Mouse (Mus musculus) limb, embryonic 11.5 days (tissue): ENCODE measurements around the gene Axin2. TPM values are rescaled to one million over a fixed set of nuclear protein-coding genes. Genes with fewer than 3 reads are reported as not detected.
"Not testable (repeated sequence)": the region's sequence is repeated elsewhere in the genome, so short reads cannot be mapped to it uniquely, and the experiment has no call there.

Source experiments
- ATAC-seq: fragments of 200-750 bp; cut with Nextera tagmentation; 2 replicates; pipeline ENCODE4 v1.8.0; 2017; ENCODE audit warnings: low read depth; ENCODE audit not compliant: insufficient number of reproducible peaks, low FRiP score, low TSS enrichment
- DNase-seq: peaks from one replicate; pipeline ENCODE4 v3.0.0-alpha.2; 2015; ENCODE audit warnings: low spot score
- H3K27ac ChIP-seq: fragments of 300-500 bp; sonication (generic); replicated peaks from 2 replicates; pipeline ENCODE4 v1.5.1; 2014; ENCODE audit warnings: low read depth, mild to moderate bottlenecking, low read length
- H3K27me3 ChIP-seq: fragments of 300-500 bp; sonication (generic); 2 replicates; pipeline ENCODE4 v1.6.1; 2014; ENCODE audit warnings: mild to moderate bottlenecking, low read length, mixed read lengths; ENCODE audit not compliant: control insufficient read depth, insufficient read depth
- H3K36me3 ChIP-seq: fragments of 300-500 bp; sonication (generic); 2 replicates; pipeline ENCODE4 v1.6.1; 2014; ENCODE audit warnings: mild to moderate bottlenecking, low read length, moderate library complexity, mixed read lengths; ENCODE audit not compliant: control insufficient read depth, insufficient read depth
- H3K4me1 ChIP-seq: fragments of 300-500 bp; sonication (generic); 2 replicates; pipeline ENCODE4 v1.6.1; 2014; ENCODE audit warnings: low read length, mixed read lengths; ENCODE audit not compliant: control insufficient read depth, insufficient read depth
- H3K4me2 ChIP-seq: fragments of 300-500 bp; sonication (generic); 2 replicates; pipeline ENCODE4 v1.6.1; 2014; ENCODE audit warnings: low read depth, mild to moderate bottlenecking, moderate library complexity; ENCODE audit not compliant: severe bottlenecking
- H3K4me3 ChIP-seq: fragments of 300-500 bp; sonication (generic); 2 replicates; pipeline ENCODE4 v1.5.1; 2014; ENCODE audit warnings: low read depth, low read length
- H3K9ac ChIP-seq: fragments of 300-500 bp; sonication (generic); 2 replicates; pipeline ENCODE4 v1.6.1; 2014; ENCODE audit warnings: mild to moderate bottlenecking, low read length
- H3K9me3 ChIP-seq: fragments of 300-500 bp; sonication (generic); 2 replicates; pipeline ENCODE4 v1.6.1; 2016; ENCODE audit warnings: low read length; ENCODE audit not compliant: control insufficient read depth
- WGBS: fragments of 180-500 bp; shearing (Covaris S2); extraction: QIAGEN DNeasy Blood & Tissue Kit; methylation state at CpG from one replicate; pipeline ENCODE4 v1.1.7; 2014; 5-methylcytosine and 5-hydroxymethylcytosine counted together
- polyA plus RNA-seq: library from polyadenylated mRNA; unstranded; fragments of >200 nt; fragmentation: Nextera tagmentation; extraction: Ambion mirVana; gene quantifications from 2 replicates; pipeline ENCODE4 v1.2.1, GENCODE M21; 2014

Gene Axin2
- polyA plus RNA-seq, result 15.4 and 15.8 TPM in 2 replicates

GRCm38 (mm10) chr11:108920158-108920635 lies at the start of gene Axin2:
Axin2 (plus strand) TSS chr11:108920349.
- peak within 1 kb of the TSS; percentile 83 for H3K4me2 ChIP-seq
- under 1% methylated on average over 53 of the region's 53 CpGs for WGBS
- H3K9me3 ChIP-seq, result no peaks in the 10 kb centered on the region
- ATAC-seq, result peak; percentile 83
- peak; percentile 95 for DNase-seq
- peaks cover 29% of the 10 kb centered on the region for H3K4me1 ChIP-seq
- peak within 1 kb of the TSS; percentile 95 for H3K9ac ChIP-seq
- peak within 1 kb of the TSS; percentile 93 for H3K4me3 ChIP-seq
- H3K27me3 ChIP-seq, result no peaks in the 10 kb centered on the region
- peak within 1 kb of the TSS; percentile 99 for H3K27ac ChIP-seq
- H3K36me3 ChIP-seq, result no peaks in the 10 kb centered on the region

- not testable (repeated sequence) for H3K27me3 ChIP-seq, H3K4me2 ChIP-seq, H3K4me3 ChIP-seq, H3K9ac ChIP-seq, H3K36me3 ChIP-seq, DNase-seq, ATAC-seq, H3K9me3 ChIP-seq, H3K27ac ChIP-seq, H3K4me1 ChIP-seq
- 90% methylated on average over 1 of the region's 1 CpGs for WGBS
These were observed 48.9 kb upstream of the Axin2 start for GRCm38 (mm10) chr11:108871284-108871683.

GRCm38 (mm10) chr11:108871748-108872147 lies 48.4 kb upstream of the Axin2 start:
- ATAC-seq, result no peak
- no peak overlapping the region for H3K9ac ChIP-seq
- H3K27ac ChIP-seq, result no peak overlapping the region
- 95% methylated on average over 3 of the region's 3 CpGs for WGBS
- H3K4me1 ChIP-seq, result no peaks in the 10 kb centered on the region
- H3K4me2 ChIP-seq, result no peak overlapping the region
- no peaks in the 10 kb centered on the region for H3K27me3 ChIP-seq
- no peaks in the 10 kb centered on the region for H3K9me3 ChIP-seq
- no peaks in the 10 kb centered on the region for H3K36me3 ChIP-seq
- H3K4me3 ChIP-seq, result no peak overlapping the region
- DNase-seq, result no peak

- ATAC-seq, result no peak
- no peaks in the 10 kb centered on the region for H3K9me3 ChIP-seq
- 72% methylated on average over 7 of the region's 7 CpGs for WGBS
- no peak overlapping the region for H3K9ac ChIP-seq
- H3K36me3 ChIP-seq, result no peaks in the 10 kb centered on the region
- H3K4me3 ChIP-seq, result no peak overlapping the region
- no peak for DNase-seq
- H3K4me2 ChIP-seq, result no peak overlapping the region
- no peak overlapping the region for H3K27ac ChIP-seq
- peaks cover 3% of the 10 kb centered on the region; the same call in 1 of the 2 replicates for H3K4me1 ChIP-seq
- no peaks in the 10 kb centered on the region for H3K27me3 ChIP-seq
These were observed 43.4 kb upstream of the Axin2 start for GRCm38 (mm10) chr11:108876633-108877205.

- H3K36me3 ChIP-seq, result no peaks in the 10 kb centered on the region
- no peak overlapping the region for H3K4me3 ChIP-seq
- ATAC-seq (no peak), DNase-seq (no peak)
- H3K9me3 ChIP-seq, result no peaks in the 10 kb centered on the region
- H3K27me3 ChIP-seq, result no peaks in the 10 kb centered on the region
- H3K27ac ChIP-seq, result no peak overlapping the region
- peaks cover 8% of the 10 kb centered on the region for H3K4me1 ChIP-seq
- H3K9ac ChIP-seq, result no peak overlapping the region
- 75% methylated on average over 5 of the region's 5 CpGs for WGBS
- H3K4me2 ChIP-seq, result no peak overlapping the region
These were observed 42.6 kb upstream of the Axin2 start for GRCm38 (mm10) chr11:108877520-108877919.

- Histone ChIP-seq H3K9me3 (no peaks in the 10 kb centered on the region), H3K4me2 (no peak overlapping the region), H3K27me3 (no peaks in the 10 kb centered on the region), H3K27ac (no peak overlapping the region), H3K36me3 (no peaks in the 10 kb centered on the region), H3K4me1 (peaks cover 8% of the 10 kb centered on the region), H3K4me3 (no peak overlapping the region), H3K9ac (no peak overlapping the region)
- 84% methylated on average over 4 of the region's 4 CpGs for WGBS
- DNase-seq (no peak), ATAC-seq (no peak)
These were observed 39.6 kb upstream of the Axin2 start for GRCm38 (mm10) chr11:108880546-108880945.

- Histone ChIP-seq H3K9ac (no peak overlapping the region), H3K4me3 (no peak overlapping the region), H3K4me2 (no peak overlapping the region), H3K36me3 (no peaks in the 10 kb centered on the region), H3K27ac (peak overlapping the region; percentile 42; the same call in 1 of the 2 replicates), H3K27me3 (no peaks in the 10 kb centered on the region), H3K9me3 (no peaks in the 10 kb centered on the region), H3K4me1 (peaks cover 8% of the 10 kb centered on the region)
- 40% methylated on average over 5 of the region's 5 CpGs for WGBS
- DNase-seq (peak; percentile 71), ATAC-seq (no peak)
These were observed 38.5 kb upstream of the Axin2 start for GRCm38 (mm10) chr11:108881662-108882061.

- no peaks in the 10 kb centered on the region for H3K36me3 ChIP-seq
- H3K4me3 ChIP-seq, result no peak overlapping the region
- no peaks in the 10 kb centered on the region for H3K9me3 ChIP-seq
- ATAC-seq (no peak), DNase-seq (no peak)
- 55% methylated on average over 19 of the region's 19 CpGs for WGBS
- H3K27me3 ChIP-seq, result no peaks in the 10 kb centered on the region
- H3K4me1 ChIP-seq, result peaks cover 11% of the 10 kb centered on the region
- no peak overlapping the region for H3K27ac ChIP-seq
- no peak overlapping the region for H3K9ac ChIP-seq
- no peak overlapping the region for H3K4me2 ChIP-seq
These were observed 34.8 kb upstream of the Axin2 start for GRCm38 (mm10) chr11:108885276-108885896.
